Mouse (Mus musculus): Measurements from ENCODE around the gene Rad54l2. TPM values are rescaled to one million over a fixed set of nuclear protein-coding genes. Genes with fewer than 3 reads are reported as not detected.
A peak's percentile ranks its signal among the peaks of the same experiment; 100 is the strongest.

Gene Rad54l2
- 9.6 and 12.3 TPM in 2 replicates for polyA plus RNA-seq (2016; fragmentation: Nextera tagmentation; extraction: Ambion mirVana)

DNA sequence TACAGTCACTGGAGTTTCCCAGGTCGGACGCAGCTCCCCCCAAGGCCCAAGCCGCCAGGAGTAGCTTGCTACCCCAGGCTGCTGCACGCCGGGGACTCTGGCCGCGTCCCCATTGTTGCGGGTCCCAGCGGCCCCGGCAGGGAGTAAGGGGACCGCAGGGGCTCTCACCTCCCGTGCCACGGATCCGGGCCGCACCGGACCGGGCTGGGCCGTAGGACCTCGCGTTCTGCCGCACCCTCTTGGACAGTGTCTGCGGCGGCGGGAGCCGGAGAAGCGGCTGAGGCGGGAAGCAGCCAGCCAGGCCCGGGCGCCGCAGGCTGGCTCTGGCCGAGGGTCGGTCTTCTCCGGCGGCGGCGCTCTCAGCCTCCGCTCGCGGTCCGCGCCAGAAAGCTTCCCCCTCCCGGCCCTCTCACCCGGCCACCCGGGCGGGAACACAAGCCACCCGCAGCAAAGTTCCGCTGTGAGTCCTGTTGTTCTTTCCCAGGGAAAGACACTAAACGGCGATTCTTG is at the start of gene Rad54l2:
Rad54l2 (minus strand) TSS at position 383 of the 510 bp plus-strand sequence.
- Histone ChIP-seq H3K9me3 (no peaks in the 10 kb centered on the region), H3K27ac (peak within 1 kb of the TSS; percentile 74; the same call in 1 of the 2 replicates), H3K27me3 (replicated peaks) (no peaks in the 10 kb centered on the region), H3K4me2 (replicated peaks) (peak within 1 kb of the TSS; percentile 82), H3K36me3 (no peaks in the 10 kb centered on the region), H3K4me3 (peak within 1 kb of the TSS; percentile 99), H3K4me1 (peaks cover 8% of the 10 kb centered on the region), H3K9ac (peak within 1 kb of the TSS; percentile 99)
- WGBS: under 1% methylated on average over 49 of the region's 49 CpGs
- ATAC-seq (ENCODE audit: low FRiP score, low read depth): peak; percentile 88

DNA sequence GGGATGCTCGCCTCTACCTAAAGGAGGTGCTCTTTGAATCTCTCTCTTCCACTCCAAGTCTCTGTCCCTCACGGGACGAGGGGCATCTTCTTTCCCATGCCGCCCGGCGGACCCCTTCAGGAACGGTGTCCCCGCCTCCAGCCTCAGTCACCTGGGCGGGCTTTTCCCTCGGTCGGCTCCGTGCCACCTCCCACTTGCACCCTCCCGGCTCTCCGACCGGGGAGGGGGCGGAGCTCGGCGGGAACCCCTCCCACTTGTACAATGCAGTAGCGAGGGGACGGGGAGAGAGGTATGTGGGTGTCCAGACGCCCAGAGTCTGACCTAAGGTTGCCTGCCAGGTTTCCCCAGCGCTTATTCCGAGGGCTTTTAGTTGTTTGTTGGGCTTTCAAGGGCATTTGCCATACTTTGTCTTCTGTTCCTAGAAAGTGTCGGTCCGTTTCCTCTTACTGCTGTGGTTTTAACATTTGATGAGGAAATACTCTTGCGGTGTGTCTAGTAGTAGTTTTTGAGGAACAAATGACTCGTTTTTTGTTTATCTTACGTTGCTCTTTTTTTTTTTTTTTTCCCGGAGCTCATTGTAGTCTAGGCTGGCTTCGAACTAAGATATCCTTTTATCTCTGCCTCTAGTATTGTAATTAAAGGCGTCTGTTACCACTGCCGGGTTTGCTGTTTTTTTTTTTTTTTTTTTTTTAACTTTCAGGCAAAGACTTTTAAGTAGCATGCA is 33.5 kb upstream of the Rad54l2 start:
- Histone ChIP-seq H3K9ac (peak overlapping the region; percentile 85), H3K9me3 (no peaks in the 10 kb centered on the region), H3K36me3 (no peaks in the 10 kb centered on the region), H3K4me2 (replicated peaks) (peak overlapping the region; percentile 86), H3K4me1 (no peaks in the 10 kb centered on the region; the same call in 1 of the 2 replicates), H3K27ac (peak overlapping the region; percentile 82), H3K27me3 (replicated peaks) (no peaks in the 10 kb centered on the region), H3K4me3 (peak overlapping the region; percentile 96)
- WGBS: 4% methylated on average over 32 of the region's 32 CpGs
- ATAC-seq (ENCODE audit: low FRiP score, low read depth): peak; percentile 68

DNA sequence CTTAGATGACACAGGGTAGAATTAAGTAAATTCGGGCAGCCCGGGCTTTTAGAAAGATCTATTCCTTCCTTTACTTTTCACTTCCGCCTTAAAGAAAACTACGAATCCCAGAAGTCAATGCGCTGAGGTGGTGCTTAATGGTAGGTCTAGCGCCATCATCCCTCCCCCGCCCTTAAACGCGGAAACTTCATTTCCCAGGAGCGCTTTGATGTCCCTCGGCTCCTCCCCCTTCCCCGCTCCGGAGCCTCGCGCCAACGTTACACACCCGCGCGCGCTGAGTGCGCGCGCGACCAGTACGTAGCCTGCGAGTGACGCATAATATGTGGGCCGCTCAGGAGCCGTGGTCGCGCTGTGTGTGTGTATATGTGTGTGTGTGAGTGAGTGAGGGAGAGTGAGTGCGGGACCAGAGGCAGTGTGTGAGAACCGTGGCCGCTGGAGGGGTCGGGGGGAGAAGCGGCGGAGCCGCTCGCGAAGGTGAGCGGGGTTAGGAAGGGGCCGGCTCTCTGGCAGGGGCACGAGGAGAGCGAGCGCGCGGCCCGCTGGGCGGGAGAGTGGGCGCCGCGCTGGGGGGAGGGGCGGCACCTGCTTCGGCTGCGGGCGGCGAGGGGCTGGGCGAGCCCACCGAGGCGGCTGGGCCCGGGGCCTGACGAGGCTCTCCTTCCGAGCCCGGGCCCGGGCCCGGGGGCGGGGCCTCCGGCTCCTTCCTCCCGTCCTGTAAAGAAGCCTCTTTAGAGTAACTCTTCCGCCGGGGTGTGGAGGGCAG is 32.8 kb upstream of the Rad54l2 start, which contains the start of gene Dcaf1:
Dcaf1 (plus strand) TSS at position 257 of the 763 bp plus-strand sequence.
- peak; percentile 98 for ATAC-seq (ENCODE audit: low FRiP score, low read depth)
- under 1% methylated on average over 68 of the region's 71 CpGs for WGBS
- H3K36me3 ChIP-seq: no peaks in the 10 kb centered on the region
- peak within 1 kb of the TSS; percentile 96 for H3K4me3 ChIP-seq
- H3K27me3 ChIP-seq (replicated peaks): no peaks in the 10 kb centered on the region
- H3K27ac ChIP-seq: peak within 1 kb of the TSS; percentile 82
- H3K9ac ChIP-seq: peak within 1 kb of the TSS; percentile 85
- H3K4me2 ChIP-seq (replicated peaks): peak within 1 kb of the TSS; percentile 86
- no peaks in the 10 kb centered on the region; the same call in 1 of the 2 replicates for H3K4me1 ChIP-seq
- no peaks in the 10 kb centered on the region for H3K9me3 ChIP-seq

DNA sequence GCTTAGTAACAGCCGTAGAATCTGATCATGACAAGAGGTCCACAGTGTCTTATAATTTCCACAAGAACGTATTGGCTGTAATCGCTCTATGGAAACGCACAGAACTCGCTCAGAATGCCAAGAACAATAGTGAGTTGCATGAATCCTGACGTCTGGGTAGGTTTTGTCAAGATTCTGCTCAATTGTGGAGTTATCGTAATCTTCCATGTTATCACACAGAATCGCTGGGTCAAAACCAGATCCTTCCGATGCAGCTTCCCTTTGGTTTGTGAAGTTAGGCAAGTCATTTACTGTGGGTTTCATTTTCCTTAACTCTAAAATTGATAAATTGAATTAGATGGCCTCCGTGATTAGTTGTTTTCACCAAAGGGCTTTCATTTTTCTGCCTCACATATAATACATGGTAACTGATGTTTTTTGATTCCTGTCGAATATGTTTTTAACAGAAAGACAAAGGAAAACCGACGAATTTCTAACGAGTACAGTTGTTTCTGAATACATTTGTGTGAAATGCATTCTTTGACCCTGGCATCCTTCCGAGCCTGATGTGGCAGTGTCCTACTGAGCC is 32.1 kb upstream of the Rad54l2 start:
- Histone ChIP-seq H3K27me3 (replicated peaks) (no peaks in the 10 kb centered on the region), H3K9me3 (no peaks in the 10 kb centered on the region), H3K4me1 (no peaks in the 10 kb centered on the region; the same call in 1 of the 2 replicates), H3K36me3 (no peaks in the 10 kb centered on the region), H3K4me2 (replicated peaks) (peak overlapping the region; percentile 86), H3K27ac (no peak overlapping the region), H3K9ac (no peak overlapping the region), H3K4me3 (peak overlapping the region; percentile 96)
- no peak for ATAC-seq (ENCODE audit: low FRiP score, low read depth)
- 54% methylated on average over 15 of the region's 15 CpGs for WGBS

DNA sequence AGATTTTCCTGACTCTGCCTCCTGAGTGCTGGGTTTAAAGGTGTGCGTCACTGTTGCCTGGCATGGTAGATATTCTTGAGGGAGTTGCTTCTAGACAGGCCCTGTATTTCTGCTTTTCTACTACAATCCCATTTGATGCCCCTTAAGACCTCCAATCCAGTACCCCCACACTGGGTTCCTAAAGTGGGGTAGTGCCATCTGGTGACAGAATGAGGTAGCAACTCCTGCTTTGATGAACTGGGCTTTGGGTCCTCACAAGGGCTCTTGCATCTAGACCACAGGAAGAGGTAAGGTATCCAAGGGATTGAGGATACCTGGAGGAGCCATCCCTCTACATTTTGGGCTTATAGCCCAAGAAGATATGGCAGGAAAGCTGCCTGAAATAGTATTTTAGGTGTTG is 30.2 kb upstream of the Rad54l2 start:
- WGBS: 85% methylated on average over 1 of the region's 1 CpGs
- no peak for ATAC-seq (ENCODE audit: low FRiP score, low read depth)
- Histone ChIP-seq H3K9me3 (no peaks in the 10 kb centered on the region), H3K27ac (no peak overlapping the region), H3K4me3 (no peak overlapping the region), H3K9ac (no peak overlapping the region), H3K4me2 (replicated peaks) (no peak overlapping the region), H3K4me1 (no peaks in the 10 kb centered on the region; the same call in 1 of the 2 replicates), H3K27me3 (replicated peaks) (no peaks in the 10 kb centered on the region), H3K36me3 (no peaks in the 10 kb centered on the region)

DNA sequence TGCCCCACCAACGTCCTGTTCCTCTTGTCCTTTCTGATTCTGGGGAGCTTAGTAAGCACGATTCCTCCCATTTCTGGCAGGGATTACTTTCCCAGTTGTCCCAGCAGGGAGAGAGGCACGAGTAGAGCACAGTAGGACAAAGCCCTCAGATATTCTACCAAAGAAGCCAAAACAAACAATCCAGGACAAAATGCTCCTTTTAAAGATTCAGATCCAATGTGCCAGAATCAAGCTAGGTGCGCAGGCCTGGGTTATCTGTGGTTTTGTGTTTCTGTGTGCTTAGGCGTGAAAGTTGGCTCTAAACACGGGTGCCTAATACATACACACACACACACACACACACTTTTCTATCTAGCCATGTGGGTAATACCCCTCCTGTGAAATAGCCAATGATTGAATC is 29.2 kb upstream of the Rad54l2 start:
- no peak overlapping the region for H3K4me2 ChIP-seq (replicated peaks)
- WGBS: 80% methylated on average over 6 of the region's 6 CpGs

DNA sequence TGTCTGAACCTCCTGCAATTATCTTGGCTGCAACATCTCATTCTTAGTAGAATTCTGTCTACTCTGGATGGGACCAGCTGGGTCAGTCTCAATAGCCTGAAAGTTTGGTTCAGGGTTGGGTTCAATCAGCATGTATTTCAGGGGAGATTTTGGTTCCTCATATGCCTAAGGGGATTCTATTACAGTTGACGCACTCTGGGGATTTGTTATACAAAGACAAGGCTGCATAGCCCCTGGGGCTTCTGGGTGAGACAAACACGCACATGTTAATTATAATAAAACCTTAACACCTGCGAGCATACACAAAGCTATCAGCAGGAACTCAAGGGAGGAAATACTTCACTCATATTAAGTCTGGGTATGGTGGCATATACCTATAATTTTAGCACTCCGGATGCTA is 17.5 kb upstream of the Rad54l2 start:
- Histone ChIP-seq H3K4me1 (no peaks in the 10 kb centered on the region), H3K27me3 (replicated peaks) (no peaks in the 10 kb centered on the region), H3K4me3 (no peak overlapping the region), H3K27ac (no peak overlapping the region), H3K9ac (no peak overlapping the region), H3K9me3 (peaks cover 15% of the 10 kb centered on the region; the same call in 1 of the 2 replicates), H3K4me2 (replicated peaks) (no peak overlapping the region), H3K36me3 (no peaks in the 10 kb centered on the region)
- ATAC-seq (ENCODE audit: low FRiP score, low read depth): no peak
- 80% methylated on average over 4 of the region's 4 CpGs for WGBS

More for the DNA sequence above, 29.2 kb upstream of the Rad54l2 start:
- Histone ChIP-seq H3K27ac (no peak overlapping the region), H3K4me3 (no peak overlapping the region), H3K4me1 (no peaks in the 10 kb centered on the region; the same call in 1 of the 2 replicates), H3K27me3 (replicated peaks) (no peaks in the 10 kb centered on the region), H3K9ac (no peak overlapping the region), H3K9me3 (no peaks in the 10 kb centered on the region), H3K36me3 (no peaks in the 10 kb centered on the region)
- no peak for ATAC-seq (ENCODE audit: low FRiP score, low read depth)

DNA sequence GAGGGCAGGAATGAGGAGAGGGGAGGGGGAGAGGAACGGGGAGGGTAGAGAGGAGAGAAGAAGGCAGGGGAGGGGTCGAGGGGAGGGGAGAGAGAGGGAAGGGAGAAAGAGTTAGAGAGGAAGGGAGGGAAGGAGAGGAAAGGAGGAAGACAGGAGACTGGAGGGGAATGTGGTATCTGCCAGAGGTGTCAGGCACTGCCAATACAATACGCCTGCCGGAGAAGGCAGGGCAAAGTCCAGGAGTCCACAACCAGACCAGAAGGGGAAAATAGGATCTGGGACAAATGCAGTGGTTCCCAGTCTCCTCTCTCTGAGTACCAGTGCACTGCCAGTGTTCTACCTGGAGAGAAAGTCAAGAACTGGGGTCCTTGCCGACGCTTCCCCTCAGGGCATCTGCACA is 1.8 kb upstream of the Rad54l2 start:
- Histone ChIP-seq H3K4me1 (peaks cover 8% of the 10 kb centered on the region), H3K4me2 (replicated peaks) (no peak overlapping the region), H3K36me3 (no peaks in the 10 kb centered on the region), H3K27me3 (replicated peaks) (no peaks in the 10 kb centered on the region), H3K27ac (no peak overlapping the region), H3K9me3 (no peaks in the 10 kb centered on the region), H3K9ac (no peak overlapping the region), H3K4me3 (no peak overlapping the region)
- ATAC-seq (ENCODE audit: low FRiP score, low read depth): no peak
- WGBS: 74% methylated on average over 6 of the region's 6 CpGs

DNA sequence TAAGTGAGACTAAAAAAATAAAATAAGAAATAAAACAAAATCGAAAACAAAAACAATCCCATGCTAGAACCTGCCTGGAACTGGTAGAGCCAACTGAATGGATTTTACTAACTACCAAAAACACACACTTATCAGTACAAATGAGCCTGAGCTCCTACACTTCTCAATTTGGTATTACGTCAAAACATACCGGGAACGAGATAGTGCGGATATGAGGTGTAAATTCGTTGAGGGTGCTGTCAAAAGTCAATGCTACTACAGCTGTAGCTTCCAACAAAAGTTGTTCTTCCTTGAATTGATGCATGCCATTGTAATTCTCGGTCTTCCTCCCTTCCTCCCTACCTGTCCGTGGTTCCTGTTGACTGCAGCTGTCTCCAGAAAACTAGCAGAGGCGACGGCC is 369 bp upstream of the Rad54l2 start:
- no peaks in the 10 kb centered on the region for H3K9me3 ChIP-seq
- no peaks in the 10 kb centered on the region for H3K36me3 ChIP-seq
- peak overlapping the region; percentile 99 for H3K4me3 ChIP-seq
- H3K27ac ChIP-seq: no peak overlapping the region
- peak overlapping the region; percentile 99; the same call in 1 of the 2 replicates for H3K9ac ChIP-seq
- H3K4me2 ChIP-seq (replicated peaks): peak overlapping the region; percentile 82
- WGBS: 24% methylated on average over 10 of the region's 10 CpGs
- H3K27me3 ChIP-seq (replicated peaks): no peaks in the 10 kb centered on the region
- peaks cover 8% of the 10 kb centered on the region for H3K4me1 ChIP-seq
- ATAC-seq (ENCODE audit: low FRiP score, low read depth): peak; percentile 22; the same call in 1 of the 2 replicates

DNA sequence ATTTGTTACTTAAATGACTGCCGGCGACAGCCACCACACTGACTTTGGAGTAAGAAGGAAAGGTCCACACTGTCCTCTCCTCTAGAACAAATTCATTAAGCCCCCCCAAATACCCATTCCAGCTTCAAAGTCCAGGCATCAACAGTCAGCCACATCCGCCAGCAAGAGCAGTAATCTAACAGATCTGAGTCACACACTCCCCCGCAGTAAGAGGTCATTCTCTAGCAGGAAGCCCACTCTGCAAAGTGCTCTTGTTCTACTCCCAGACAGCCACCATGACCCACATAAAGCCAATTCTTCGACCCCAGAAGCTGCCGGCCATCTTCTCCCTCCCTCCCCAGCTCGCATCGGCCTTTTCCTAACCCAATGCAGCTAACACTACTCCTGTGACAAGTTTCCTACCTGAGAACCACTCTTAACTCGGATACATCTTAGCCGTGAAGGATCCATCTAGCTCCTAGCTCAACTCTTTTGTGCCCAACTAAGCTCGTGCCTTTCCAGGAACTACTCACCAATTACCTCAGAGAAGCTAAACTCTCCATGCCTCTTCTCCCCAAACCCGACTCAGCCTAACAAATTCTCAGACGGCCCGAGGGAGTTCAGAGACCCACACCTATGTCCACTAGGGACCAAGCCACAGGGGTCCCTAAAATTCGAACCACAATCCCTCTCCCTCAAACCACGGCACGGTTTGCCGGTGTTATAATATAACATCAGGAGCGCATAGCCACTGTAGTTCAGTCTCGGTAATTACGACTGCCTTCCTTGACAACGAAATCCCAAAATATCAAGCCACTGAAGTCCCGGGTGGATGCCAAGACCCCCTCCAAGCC is 799 bp downstream of the Rad54l2 start:
- Histone ChIP-seq H3K36me3 (no peaks in the 10 kb centered on the region), H3K9ac (peak overlapping the region; percentile 99), H3K4me3 (peak overlapping the region; percentile 99), H3K27ac (peak overlapping the region; percentile 74; the same call in 1 of the 2 replicates), H3K4me2 (replicated peaks) (peak overlapping the region; percentile 82), H3K27me3 (replicated peaks) (no peaks in the 10 kb centered on the region), H3K4me1 (peaks cover 8% of the 10 kb centered on the region), H3K9me3 (no peaks in the 10 kb centered on the region)
- no peak; the same call in 1 of the 2 replicates for ATAC-seq (ENCODE audit: low FRiP score, low read depth)
- 9% methylated on average over 23 of the region's 23 CpGs for WGBS

DNA sequence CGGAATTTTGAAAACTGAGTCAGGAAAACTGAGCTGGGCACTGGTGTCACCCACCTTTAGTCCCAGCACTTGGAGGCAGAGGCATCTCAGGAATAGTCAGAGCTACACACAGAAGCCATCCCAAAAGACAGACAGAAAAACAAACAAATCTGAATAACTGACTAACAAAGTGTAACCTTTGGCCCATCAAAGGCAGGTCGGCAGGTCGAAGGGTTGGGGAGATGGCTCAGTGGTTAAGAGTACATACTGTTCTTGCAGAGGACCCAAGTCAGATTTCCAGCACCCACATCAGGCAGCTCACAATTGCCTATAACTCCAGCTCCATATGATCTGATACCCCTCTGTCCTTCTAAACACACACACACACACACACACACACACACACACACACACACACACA is 3.8 kb downstream of the Rad54l2 start:
- Histone ChIP-seq H3K9me3 (no peaks in the 10 kb centered on the region), H3K9ac (no peak overlapping the region), H3K4me1 (peaks cover 8% of the 10 kb centered on the region), H3K4me2 (replicated peaks) (no peak overlapping the region), H3K27me3 (replicated peaks) (no peaks in the 10 kb centered on the region), H3K4me3 (no peak overlapping the region), H3K27ac (no peak overlapping the region), H3K36me3 (no peaks in the 10 kb centered on the region)
- WGBS: 88% methylated on average over 3 of the region's 3 CpGs
- ATAC-seq (ENCODE audit: low FRiP score, low read depth): no peak

All from neural tube, embryonic 12.5 days (tissue).